13 mouse cellular contexts compared by ENCODE assay signal in genomic region chr14:92764354-92764753, GRCm38 (mm10).
DNase-seq lines count a peak whose midpoint lies in the region; ATAC-seq and TF ChIP-seq lines count a peak whose summit lies in the region.
"Had no signal": no experiment of that assay in that cellular context is flagged by ENCODE, and none has a peak within 500 bp of the region (broad histone marks: within the 10 kb centered on the region; RNA-seq: fewer than 3 reads in every experiment).

No protein-coding gene starts in this region.

- no peak overlapping the region for H3K27ac ChIP-seq in hindbrain, postnatal 0 days
- H3K27ac ChIP-seq in hindbrain, embryonic 13.5 days: no peak overlapping the region
- no peak overlapping the region for H3K27ac ChIP-seq in midbrain, embryonic 10.5 days (replicated peaks)
- no peak overlapping the region for H3K27ac ChIP-seq in midbrain, embryonic 13.5 days
- H3K27ac ChIP-seq: embryonic facial prominence, embryonic 13.5 days; heart, embryonic 10.5 days had no signal

- no peak for DNase-seq in hindbrain, postnatal 0 days (ENCODE audit: low spot score)
- DNase-seq in midbrain, embryonic 10.5 days (ENCODE audit: low spot score): peak; percentile 12
- DNase-seq in R1 (ENCODE audit: low read depth, low spot score): peak; percentile 45
- DNase-seq in retina, embryonic 14.5 days (ENCODE audit: low spot score): peak; percentile 33
- DNase-seq in urinary bladder, postnatal 14 days (ENCODE audit: low spot score): no peak
- no peak for DNase-seq in gastrocnemius, adult 8-10 months (ENCODE audit: low spot score in 2 of 2)
- DNase-seq: lung, adult 18-20 months; right cerebral cortex, postnatal 14 days; thymus, adult 2 months had no signal

- ATAC-seq in hindbrain, postnatal 0 days: no peak
- no peak for ATAC-seq in hindbrain, embryonic 13.5 days (ENCODE audit: low FRiP score)
- ATAC-seq in midbrain, embryonic 13.5 days: no peak

- no peak overlapping the region for H3K9ac ChIP-seq in hindbrain, postnatal 0 days (replicated peaks; ENCODE audit: low read length)
- no peak overlapping the region for H3K9ac ChIP-seq in hindbrain, embryonic 13.5 days
- H3K9ac ChIP-seq in midbrain, embryonic 13.5 days (replicated peaks): no peak overlapping the region
- H3K9ac ChIP-seq: embryonic facial prominence, embryonic 13.5 days had no signal

- no peak overlapping the region for H3K4me3 ChIP-seq in hindbrain, postnatal 0 days (ENCODE audit: low read length)
- H3K4me3 ChIP-seq in hindbrain, embryonic 13.5 days: no peak overlapping the region
- no peak overlapping the region for H3K4me3 ChIP-seq in midbrain, embryonic 10.5 days
- H3K4me3 ChIP-seq in midbrain, embryonic 13.5 days (replicated peaks): no peak overlapping the region
- H3K4me3 ChIP-seq: embryonic facial prominence, embryonic 13.5 days; heart, embryonic 10.5 days had no signal

- H3K4me1 ChIP-seq in hindbrain, postnatal 0 days (ENCODE audit: insufficient read depth, low read length): no peaks in the 10 kb centered on the region
- H3K4me1 ChIP-seq in hindbrain, embryonic 13.5 days (replicated peaks): no peaks in the 10 kb centered on the region
- H3K4me1 ChIP-seq in midbrain, embryonic 10.5 days: no peaks in the 10 kb centered on the region
- no peaks in the 10 kb centered on the region for H3K4me1 ChIP-seq in midbrain, embryonic 13.5 days (replicated peaks)
- H3K4me1 ChIP-seq: embryonic facial prominence, embryonic 13.5 days; heart, embryonic 10.5 days had no signal

- no peaks in the 10 kb centered on the region for H3K36me3 ChIP-seq in hindbrain, postnatal 0 days (ENCODE audit: insufficient read depth, low read length)
- no peaks in the 10 kb centered on the region for H3K36me3 ChIP-seq in hindbrain, embryonic 13.5 days
- H3K36me3 ChIP-seq in midbrain, embryonic 10.5 days: no peaks in the 10 kb centered on the region
- H3K36me3 ChIP-seq in midbrain, embryonic 13.5 days: no peaks in the 10 kb centered on the region
- H3K36me3 ChIP-seq: embryonic facial prominence, embryonic 13.5 days; heart, embryonic 10.5 days had no signal

- TF ChIP-seq CTCF in hindbrain, postnatal 0 days (IDR thresholded peaks at IDR 0.05; ENCODE audit: low read depth): peak; percentile 63

- no peaks in the 10 kb centered on the region for H3K27me3 ChIP-seq in hindbrain, postnatal 0 days (ENCODE audit: insufficient read depth, low read length)
- H3K27me3 ChIP-seq in hindbrain, embryonic 13.5 days: no peaks in the 10 kb centered on the region
- no peaks in the 10 kb centered on the region for H3K27me3 ChIP-seq in midbrain, embryonic 10.5 days (ENCODE audit: low read depth, poor library complexity, severe bottlenecking)
- H3K27me3 ChIP-seq in midbrain, embryonic 13.5 days: no peaks in the 10 kb centered on the region
- H3K27me3 ChIP-seq: embryonic facial prominence, embryonic 13.5 days had no signal

- no peak overlapping the region for H3K4me2 ChIP-seq in hindbrain, postnatal 0 days (ENCODE audit: low read depth, low read length)
- H3K4me2 ChIP-seq in hindbrain, embryonic 13.5 days: no peak overlapping the region
- H3K4me2 ChIP-seq in midbrain, embryonic 13.5 days (replicated peaks): no peak overlapping the region
- H3K4me2 ChIP-seq: embryonic facial prominence, embryonic 13.5 days had no signal

- no peaks in the 10 kb centered on the region for H3K9me3 ChIP-seq in hindbrain, postnatal 0 days (ENCODE audit: low read length)
- no peaks in the 10 kb centered on the region for H3K9me3 ChIP-seq in hindbrain, embryonic 13.5 days
- H3K9me3 ChIP-seq in midbrain, embryonic 10.5 days (replicated peaks): no peaks in the 10 kb centered on the region
- no peaks in the 10 kb centered on the region for H3K9me3 ChIP-seq in midbrain, embryonic 13.5 days
- H3K9me3 ChIP-seq: embryonic facial prominence, embryonic 13.5 days; heart, embryonic 10.5 days had no signal

- 29% methylated on average over 6 of the region's 6 CpGs for WGBS in hindbrain, postnatal 0 days
- WGBS in hindbrain, embryonic 13.5 days: 19% methylated on average over 6 of the region's 6 CpGs
- WGBS in midbrain, embryonic 10.5 days: 21% methylated on average over 6 of the region's 6 CpGs
- 26% methylated on average over 6 of the region's 6 CpGs for WGBS in midbrain, embryonic 13.5 days

Comparison
In these comparisons a context has a peak if more than half of its experiments do, and no peak if none do; other contexts are left out.
1. DNase-seq: peak in midbrain, embryonic 10.5 days (single experiment), R1 (single experiment) and retina, embryonic 14.5 days (single experiment); none in hindbrain, postnatal 0 days (single experiment), urinary bladder, postnatal 14 days (single experiment) and gastrocnemius, adult 8-10 months (0 of 2).